8 mouse cellular contexts compared by ENCODE assay signal in the genomic region with DNA sequence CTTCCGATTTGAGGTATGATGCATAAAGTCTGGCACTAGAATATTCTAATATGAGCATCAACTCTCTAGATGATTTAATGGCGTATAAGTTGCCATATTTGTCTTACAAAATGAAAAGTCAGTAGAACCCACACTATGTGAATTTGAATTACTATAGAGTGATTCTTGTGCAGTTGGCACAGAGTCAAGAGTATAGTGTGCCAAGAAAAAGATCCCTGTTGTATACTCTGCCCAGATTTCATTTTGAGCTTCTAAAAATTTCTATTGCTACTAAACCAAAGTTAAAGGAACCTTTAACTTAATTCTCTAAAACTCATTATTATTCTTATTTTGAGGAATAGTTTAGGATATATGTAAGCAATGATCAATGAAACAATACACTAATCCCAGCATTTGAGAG. TPM values are rescaled to one million over a fixed set of nuclear protein-coding genes. Genes with fewer than 3 reads are reported as not detected.
DNase-seq lines count a peak whose midpoint lies in the region; ATAC-seq and TF ChIP-seq lines count a peak whose summit lies in the region.

Gene C530008M17Rik (plus strand): TSS at position 301 of the 400 bp plus-strand sequence.

- H3K9me3 ChIP-seq in heart, embryonic 13.5 days, result no peaks in the 10 kb centered on the region
- no peaks in the 10 kb centered on the region for H3K9me3 ChIP-seq in G1E (replicated peaks)
- no peaks in the 10 kb centered on the region for H3K9me3 ChIP-seq in forebrain, embryonic 11.5 days (ENCODE audit: control insufficient read depth, low read length)
- no peaks in the 10 kb centered on the region for H3K9me3 ChIP-seq in limb, embryonic 10.5 days (replicated peaks)
- H3K9me3 ChIP-seq in stomach, embryonic 15.5 days, result no peaks in the 10 kb centered on the region

- ATAC-seq in heart, embryonic 13.5 days (ENCODE audit: extremely low read depth, insufficient number of reproducible peaks, low FRiP score, low TSS enrichment), result no peak
- no peak for ATAC-seq in G1E (ENCODE audit: extremely low read depth, insufficient number of reproducible peaks, low FRiP score, poor library complexity, severe bottlenecking)
- no peak for ATAC-seq in forebrain, embryonic 11.5 days (replicated peaks; ENCODE audit: low FRiP score)
- no peak for ATAC-seq in stomach, embryonic 15.5 days (ENCODE audit: insufficient read depth, low FRiP score, low read depth)

- WGBS in heart, embryonic 13.5 days, result 84% methylated on average over 2 of the region's 2 CpGs
- 99% methylated on average over 2 of the region's 2 CpGs for WGBS in forebrain, embryonic 11.5 days
- WGBS in limb, embryonic 10.5 days, result 94% methylated on average over 2 of the region's 2 CpGs
- WGBS in stomach, embryonic 15.5 days, result 87% methylated on average over 2 of the region's 2 CpGs

- TF ChIP-seq CTCF in G1E (IDR thresholded peaks at IDR 0.05; ENCODE audit: low read depth, low read length), result no peak

- peak within 1 kb of the TSS; percentile 76 for H3K4me3 ChIP-seq in heart, embryonic 13.5 days
- peak within 1 kb of the TSS; percentile 81 for H3K4me3 ChIP-seq in G1E (ENCODE audit: low read depth, low read length)
- peak within 1 kb of the TSS; percentile 70 for H3K4me3 ChIP-seq in forebrain, embryonic 11.5 days (ENCODE audit: low read depth, low read length)
- H3K4me3 ChIP-seq in limb, embryonic 10.5 days, result peak within 1 kb of the TSS; percentile 91
- H3K4me3 ChIP-seq in stomach, embryonic 15.5 days (replicated peaks), result peak within 1 kb of the TSS; percentile 65

- H3K9ac ChIP-seq in heart, embryonic 13.5 days, result peak within 1 kb of the TSS; percentile 87
- peak within 1 kb of the TSS; percentile 99 for H3K9ac ChIP-seq in forebrain, embryonic 11.5 days (ENCODE audit: low read length)
- H3K9ac ChIP-seq in stomach, embryonic 15.5 days, result peak within 1 kb of the TSS; percentile 34; the same call in 1 of the 2 replicates

- peaks cover 3% of the 10 kb centered on the region; the same call in 1 of the 2 replicates for H3K4me1 ChIP-seq in heart, embryonic 13.5 days
- H3K4me1 ChIP-seq in G1E (ENCODE audit: insufficient read depth, low read depth, low read length), result peaks cover 60% of the 10 kb centered on the region
- H3K4me1 ChIP-seq in forebrain, embryonic 11.5 days (replicated peaks; ENCODE audit: control insufficient read depth, insufficient read depth, low read length), result no peaks in the 10 kb centered on the region; the same call in 1 of the 2 replicates
- peaks cover 22% of the 10 kb centered on the region for H3K4me1 ChIP-seq in limb, embryonic 10.5 days
- H3K4me1 ChIP-seq in stomach, embryonic 15.5 days, result 0 out of 2 replicates have a peak, but pooled peaks cover 7% of the 10 kb centered on the region

- H3K27me3 ChIP-seq in heart, embryonic 13.5 days (replicated peaks), result peaks cover 4% of the 10 kb centered on the region; the same call in 1 of the 2 replicates
- H3K27me3 ChIP-seq in G1E (ENCODE audit: insufficient read depth, low read length), result no peaks in the 10 kb centered on the region
- H3K27me3 ChIP-seq in forebrain, embryonic 11.5 days (ENCODE audit: control insufficient read depth, insufficient read depth, low read length), result no peaks in the 10 kb centered on the region
- H3K27me3 ChIP-seq in limb, embryonic 10.5 days (ENCODE audit: low read depth, poor library complexity, severe bottlenecking), result peaks cover 9% of the 10 kb centered on the region; the same call in 1 of the 2 replicates
- H3K27me3 ChIP-seq in stomach, embryonic 15.5 days (replicated peaks), result no peaks in the 10 kb centered on the region

- DNase-seq in heart, adult 11 months, result no peak
- DNase-seq in G1E (ENCODE audit: low spot score), result no peak
- no peak for DNase-seq in forebrain, embryonic 11.5 days (ENCODE audit: low spot score)
- no peak for DNase-seq in limb, embryonic 10.5 days (ENCODE audit: low spot score)
- no peak for DNase-seq in ovary, postnatal 36 days (ENCODE audit: low spot score)
- DNase-seq in retina, postnatal 1 day, result no peak

- peak within 1 kb of the TSS; percentile 96 for H3K4me2 ChIP-seq in heart, embryonic 13.5 days
- peak within 1 kb of the TSS; percentile 71 for H3K4me2 ChIP-seq in forebrain, embryonic 11.5 days (ENCODE audit: low read depth, low read length, severe bottlenecking)
- peak within 1 kb of the TSS; percentile 98 for H3K4me2 ChIP-seq in stomach, embryonic 15.5 days

- H3K36me3 ChIP-seq in heart, embryonic 13.5 days, result no peaks in the 10 kb centered on the region
- H3K36me3 ChIP-seq in G1E (replicated peaks), result peaks cover 18% of the 10 kb centered on the region
- H3K36me3 ChIP-seq in forebrain, embryonic 11.5 days (ENCODE audit: control insufficient read depth, insufficient read depth, low read length), result no peaks in the 10 kb centered on the region
- H3K36me3 ChIP-seq in limb, embryonic 10.5 days, result no peaks in the 10 kb centered on the region
- no peaks in the 10 kb centered on the region for H3K36me3 ChIP-seq in stomach, embryonic 15.5 days

- H3K27ac ChIP-seq in heart, embryonic 13.5 days (replicated peaks), result no peak within 1 kb of the TSS
- H3K27ac ChIP-seq in forebrain, embryonic 11.5 days (ENCODE audit: low read depth, low read length), result peak within 1 kb of the TSS; percentile 84; the same call in 1 of the 2 replicates
- peak within 1 kb of the TSS; percentile 98 for H3K27ac ChIP-seq in limb, embryonic 10.5 days
- H3K27ac ChIP-seq in stomach, embryonic 15.5 days, result no peak within 1 kb of the TSS; the same call in 1 of the 2 replicates

RNA-seq across cellular contexts. Expression of gene C530008M17Rik, which starts in this region (rescaled TPM):
- 27.6 and 30.0 TPM in 2 replicates for polyA plus RNA-seq in heart, embryonic 13.5 days (2015; fragmentation: Nextera tagmentation; extraction: Ambion mirVana)
- total RNA-seq in G1E (2014; fragmentation: Nextera tagmentation) (27.2 and 41.5 TPM in 2 replicates), G1E (2017) (7.3 and 8.1 TPM in 2 replicates)
- 25.1 and 27.2 TPM in 2 replicates for polyA plus RNA-seq in G1E (2012)
- 39.8 and 40.6 TPM in 2 replicates for polyA plus RNA-seq in forebrain, embryonic 11.5 days (2014; fragmentation: Nextera tagmentation; extraction: Ambion mirVana)
- 25.2 and 26.7 TPM in 2 replicates for polyA plus RNA-seq in limb, embryonic 10.5 days (2016; fragmentation: Nextera tagmentation; extraction: Ambion mirVana)
- polyA plus RNA-seq in stomach, embryonic 15.5 days (2015; fragmentation: Nextera tagmentation; extraction: Ambion mirVana), result 15.8 and 18.0 TPM in 2 replicates

Comparison
In these comparisons a context has a peak if more than half of its experiments do, and no peak if none do; other contexts are left out.
1. H3K27ac ChIP-seq: peak in forebrain, embryonic 11.5 days (single experiment) and limb, embryonic 10.5 days (single experiment); none in heart, embryonic 13.5 days (single experiment) and stomach, embryonic 15.5 days (single experiment).
2. H3K9ac ChIP-seq: peak in every context shown above with its lines; median percentile 99 in forebrain, embryonic 11.5 days; 87 in heart, embryonic 13.5 days; 34 in stomach, embryonic 15.5 days.
3. Peak in every context shown above with its lines, with median percentiles within 50 percentile points of each other: H3K4me2 ChIP-seq and H3K4me3 ChIP-seq.